Mouse (Mus musculus) cerebellum, adult 18-20 months (tissue): Measurements from ENCODE around the gene Ankrd2.

ENCODE experiments used
- DNase-seq, 2 experiments: peaks; one replicate each; pipeline ENCODE4 v3.0.0; 2021

The Ankrd2 gene

GRCm38 (mm10) chr19:42035456-42036248 is at the start of gene Ankrd2:
Gene Ankrd2, plus strand, starts transcription at chr19:42036000.
- peak; percentile 88 to 93 for DNase-seq

GRCm38 (mm10) chr19:41987206-41987605 is 48.6 kb upstream of the Ankrd2 start:
- DNase-seq = no peak

GRCm38 (mm10) chr19:41989810-41990209 is 46.0 kb upstream of the Ankrd2 start:
- DNase-seq = no peak

GRCm38 (mm10) chr19:41991926-41992477 is 43.8 kb upstream of the Ankrd2 start:
- no peak for DNase-seq

GRCm38 (mm10) chr19:41992971-41993370 is 42.8 kb upstream of the Ankrd2 start:
- DNase-seq = no peak

- DNase-seq = peak in 1 of 2 experiments; percentile 21
Measured at GRCm38 (mm10) chr19:41993484-41993883, 42.3 kb upstream of the Ankrd2 start.

GRCm38 (mm10) chr19:41994023-41994422 is 41.8 kb upstream of the Ankrd2 start:
- no peak for DNase-seq

- no peak for DNase-seq
Measured at GRCm38 (mm10) chr19:41995483-41995882, 40.3 kb upstream of the Ankrd2 start.

GRCm38 (mm10) chr19:41997090-41997489 is 38.7 kb upstream of the Ankrd2 start:
- no peak for DNase-seq

- no peak for DNase-seq
Measured at GRCm38 (mm10) chr19:41998770-41999548, 36.8 kb upstream of the Ankrd2 start.

GRCm38 (mm10) chr19:41999688-42000283 is 36.0 kb upstream of the Ankrd2 start:
- DNase-seq = no peak

- DNase-seq = no peak
Measured at GRCm38 (mm10) chr19:42000446-42000958, 35.3 kb upstream of the Ankrd2 start.

- DNase-seq = no peak
Measured at GRCm38 (mm10) chr19:42001253-42001980, 34.4 kb upstream of the Ankrd2 start.

GRCm38 (mm10) chr19:42004258-42004657 is 31.5 kb upstream of the Ankrd2 start:
- no peak for DNase-seq

- no peak for DNase-seq
Measured at GRCm38 (mm10) chr19:42005616-42006015, 30.2 kb upstream of the Ankrd2 start.

- DNase-seq = no peak
Measured at GRCm38 (mm10) chr19:42006568-42006967, 29.2 kb upstream of the Ankrd2 start.

GRCm38 (mm10) chr19:42008586-42008985 is 27.2 kb upstream of the Ankrd2 start:
- no peak for DNase-seq

- no peak for DNase-seq
Measured at GRCm38 (mm10) chr19:42009067-42009466, 26.7 kb upstream of the Ankrd2 start.

GRCm38 (mm10) chr19:42010436-42010835 is 25.4 kb upstream of the Ankrd2 start:
- no peak for DNase-seq

- DNase-seq = no peak
Measured at GRCm38 (mm10) chr19:42011123-42011522, 24.7 kb upstream of the Ankrd2 start.

GRCm38 (mm10) chr19:42014231-42014825 is 21.5 kb upstream of the Ankrd2 start:
- no peak for DNase-seq

GRCm38 (mm10) chr19:42015001-42015400 is 20.8 kb upstream of the Ankrd2 start:
- DNase-seq = no peak
